Mouse (Mus musculus) testis, adult 2 months (tissue): Measurements from ENCODE around the gene Notum.

Source experiments
- CTCF ChIP-seq: fragments of 200-500 bp; IDR thresholded peaks from 2 replicates; pipeline ENCODE4 v1.5.1; 2012; ENCODE audit warnings: low read depth, mild to moderate bottlenecking, inconsistent platforms, low read length, moderate library complexity; ENCODE audit not compliant: control insufficient read depth, insufficient read depth, insufficient replicate concordance
- POLR2A ChIP-seq: fragments of 200-500 bp; IDR thresholded peaks from 2 replicates; pipeline ENCODE4 v1.6.1; 2012; ENCODE audit warnings: low read depth, mild to moderate bottlenecking, inconsistent platforms, low read length, moderate library complexity; ENCODE audit not compliant: control insufficient read depth

DNA sequence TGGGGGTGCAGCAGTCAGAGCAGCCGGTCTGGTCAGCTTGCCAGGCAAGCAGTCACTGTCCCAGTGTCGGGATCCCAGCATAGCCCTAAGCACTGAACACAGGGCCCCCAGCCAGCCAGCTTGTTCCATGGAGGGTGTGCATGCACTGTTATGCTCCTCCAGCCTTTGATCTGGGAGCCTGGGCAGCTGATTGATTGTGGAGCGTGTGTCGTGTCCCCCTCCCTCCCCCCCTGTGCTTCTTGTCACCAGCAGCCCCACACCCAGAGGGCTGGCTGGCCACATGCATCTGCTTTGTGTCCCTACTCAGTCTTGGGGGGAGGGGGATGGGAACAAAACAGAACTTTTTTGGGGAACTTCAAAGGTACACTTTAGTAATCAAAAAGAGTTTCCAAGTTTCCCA is 34.2 kb upstream of the Notum start:
- TF ChIP-seq CTCF: no peak
- no peak for TF ChIP-seq POLR2A
